Mouse (Mus musculus) CH12.LX (cell line): ENCODE measurements around the gene Sh3rf3. TPM values are rescaled to one million over a fixed set of nuclear protein-coding genes. Genes with fewer than 3 reads are reported as not detected.

ENCODE experiments used
- DNase-seq: peaks from one replicate; pipeline ENCODE4 v3.0.0-alpha.2; 2013; ENCODE audit errors: extremely low read depth
- H3K27ac ChIP-seq: 2 replicates; pipeline ENCODE4 v1.5.1; 2012; ENCODE audit warnings: low read depth, mild to moderate bottlenecking, control low read depth, moderate library complexity; ENCODE audit not compliant: insufficient read depth
- H3K27me3 ChIP-seq: replicated peaks from 2 replicates; pipeline ENCODE3; 2012; ENCODE audit warnings: inconsistent platforms
- H3K36me3 ChIP-seq, 2 experiments: replicated peaks in 1 of 2; 2 replicates each; pipeline versions ENCODE3 to v1.6.1; 2012; ENCODE audit warnings: inconsistent platforms in 1 of 2, low read length in 1 of 2, mild to moderate bottlenecking in 1 of 2, mixed read lengths in 1 of 2, moderate library complexity in 1 of 2; ENCODE audit not compliant: control insufficient read depth in 1 of 2, insufficient read depth in 1 of 2
- H3K4me1 ChIP-seq, 2 experiments: 2 replicates each; pipeline ENCODE4 v1.6.1; 2012; ENCODE audit warnings: inconsistent platforms in 1 of 2, moderate library complexity in 1 of 2; ENCODE audit not compliant: insufficient read depth in 2 of 2, control insufficient read depth in 1 of 2
- H3K4me2 ChIP-seq: 2 replicates; pipeline ENCODE4 v1.6.1; 2012; ENCODE audit warnings: low read depth, mild to moderate bottlenecking, control low read depth; ENCODE audit not compliant: poor library complexity, insufficient read depth, severe bottlenecking
- H3K4me3 ChIP-seq, 3 experiments: fragments of 150-350 bp in 1 of 3; sonication (generic) in 1 of 3; replicated peaks in 1 of 3; 2 replicates each; pipeline versions ENCODE3 to v1.5.1; 2011 to 2012; ENCODE audit warnings: low read depth in 2 of 3, low read length in 2 of 3, mild to moderate bottlenecking in 2 of 3, moderate library complexity in 2 of 3, control low read depth in 1 of 3, improper control_type of control experiment in 1 of 3, inconsistent platforms in 1 of 3, mixed read lengths in 1 of 3; ENCODE audit not compliant: poor library complexity in 1 of 3
- H3K79me2 ChIP-seq: replicated peaks from 2 replicates; pipeline ENCODE4 v1.6.1; 2012; ENCODE audit warnings: mild to moderate bottlenecking, moderate library complexity; ENCODE audit not compliant: control insufficient read depth, poor library complexity, insufficient read depth, severe bottlenecking; ENCODE audit errors: extremely low read depth
- H3K9ac ChIP-seq: 2 replicates; pipeline ENCODE4 v1.6.1; 2012; ENCODE audit warnings: low read depth, mild to moderate bottlenecking, control low read depth, moderate library complexity; ENCODE audit not compliant: insufficient read depth
- H3K9me3 ChIP-seq: replicated peaks from 2 replicates; pipeline ENCODE3; 2012; ENCODE audit warnings: low read length, inconsistent platforms, mixed read lengths
- BHLHE40 ChIP-seq: IDR thresholded peaks from 2 replicates; pipeline ENCODE4 v1.6.1; 2011; ENCODE audit warnings: mild to moderate bottlenecking, low read depth, low read length, improper control_type of control experiment
- CHD1 ChIP-seq: IDR thresholded peaks from 2 replicates; pipeline ENCODE4 v1.6.1; 2012; ENCODE audit warnings: low read depth, low read length, improper control_type of control experiment, inconsistent platforms
- E2F4 ChIP-seq: IDR thresholded peaks from 2 replicates; pipeline ENCODE4 v1.6.1; 2011; ENCODE audit warnings: low read depth, low read length, improper control_type of control experiment; ENCODE audit not compliant: insufficient replicate concordance
- EP300 ChIP-seq: IDR thresholded peaks from 2 replicates; pipeline ENCODE4 v1.6.1; 2011; ENCODE audit warnings: low read length, improper control_type of control experiment
- GABPA ChIP-seq: IDR thresholded peaks from 2 replicates; pipeline ENCODE4 v1.6.1; 2012; ENCODE audit warnings: low read depth, low read length, improper control_type of control experiment, inconsistent platforms; ENCODE audit not compliant: insufficient replicate concordance
- IRF4 ChIP-seq: IDR thresholded peaks from 2 replicates; pipeline ENCODE4 v1.6.1; 2014; ENCODE audit warnings: low read depth, mild to moderate bottlenecking, inconsistent platforms, low read length, improper control_type of control experiment
- MAX ChIP-seq: IDR thresholded peaks from 2 replicates; pipeline ENCODE4 v1.6.1; 2011; ENCODE audit warnings: low read length, improper control_type of control experiment
- MEF2A ChIP-seq: IDR thresholded peaks from 2 replicates; pipeline ENCODE4 v1.6.1; 2014; ENCODE audit warnings: low read depth, mild to moderate bottlenecking, inconsistent platforms, low read length, improper control_type of control experiment, borderline replicate concordance
- MXI1 ChIP-seq: IDR thresholded peaks from 2 replicates; pipeline ENCODE4 v1.6.1; 2011; ENCODE audit warnings: mild to moderate bottlenecking, low read depth, low read length, improper control_type of control experiment
- MYC ChIP-seq: IDR thresholded peaks from 2 replicates; pipeline ENCODE4 v1.6.1; 2011; ENCODE audit warnings: low read depth, mild to moderate bottlenecking, improper control_type of control experiment, low read length
- POLR2A ChIP-seq: IDR thresholded peaks from 2 replicates; pipeline ENCODE4 v1.6.1; 2011; ENCODE audit warnings: low read depth, mild to moderate bottlenecking, improper control_type of control experiment, low read length
- RAD21 ChIP-seq: IDR thresholded peaks from 2 replicates; pipeline ENCODE4 v1.6.1; 2011; ENCODE audit warnings: low read depth, mild to moderate bottlenecking, low read length, improper control_type of control experiment, moderate library complexity
- RCOR1 ChIP-seq: conservative IDR thresholded peaks from 2 replicates; pipeline ENCODE4 v1.6.1; 2012; ENCODE audit warnings: low read depth, mild to moderate bottlenecking, inconsistent platforms, low read length, improper control_type of control experiment
- SIN3A ChIP-seq: IDR thresholded peaks from 2 replicates; pipeline ENCODE4 v1.6.1; 2012; ENCODE audit warnings: low read length, improper control_type of control experiment, inconsistent platforms
- SMC3 ChIP-seq: IDR thresholded peaks from 2 replicates; pipeline ENCODE4 v1.6.1; 2011; ENCODE audit warnings: low read depth, low read length, improper control_type of control experiment
- USF2 ChIP-seq: conservative IDR thresholded peaks from 2 replicates; pipeline ENCODE4 v1.6.1; 2011; ENCODE audit warnings: low read depth, low read length, improper control_type of control experiment
- ZC3H11A ChIP-seq: IDR thresholded peaks from 2 replicates; pipeline ENCODE4 v1.6.1; 2012; ENCODE audit warnings: low read depth, mild to moderate bottlenecking, inconsistent platforms, low read length, improper control_type of control experiment
- ZKSCAN1 ChIP-seq: IDR thresholded peaks from 2 replicates; pipeline ENCODE4 v1.6.1; 2012; ENCODE audit warnings: low read depth, inconsistent platforms, low read length, improper control_type of control experiment, borderline replicate concordance
- ZNF384 ChIP-seq: IDR thresholded peaks from 2 replicates; pipeline ENCODE4 v1.6.1; 2012; ENCODE audit warnings: low read depth, low read length, improper control_type of control experiment, inconsistent platforms
- dilution Hi-C: fragments of 300-500 bp; cut with MboI; formaldehyde crosslinking; loops from 2 replicates; pipeline ENCODE4 v1.14.3; 2020; ENCODE audit warnings: low sequenced_read_pairs; ENCODE audit not compliant: extremely low pct_unique_long_range_greater_than_20kb, extremely low pct_ligation_motif_present
- in situ Hi-C: fragments of 300-500 bp; cut with MboI; formaldehyde crosslinking; loops from 3 replicates; pipeline ENCODE4 v1.14.3; 2019; ENCODE audit warnings: low sequenced_read_pairs, low pct_ligation_motif_present, low pct_unique_long_range_greater_than_20kb, mixed read lengths
- polyA plus RNA-seq: library from polyadenylated mRNA; unstranded; fragments of >175 nt; gene quantifications from 2 replicates; pipeline ENCODE4 v1.2.1, GENCODE M21; 2012; ENCODE audit warnings: low read depth; ENCODE audit not compliant: insufficient read length
- total RNA-seq, 2 experiments: library from RNA; depleted of rRNA; stranded (reverse); fragments of 300-350 nt in 1 of 2; fragments of >200 nt in 1 of 2; gene quantifications; 2 replicates each; pipeline ENCODE4 v1.2.3; 2012 to 2014

Gene Sh3rf3
- total and polyA plus RNA-seq, 3 experiments: 0.13 to 0.64 TPM; not detected in 1

DNA sequence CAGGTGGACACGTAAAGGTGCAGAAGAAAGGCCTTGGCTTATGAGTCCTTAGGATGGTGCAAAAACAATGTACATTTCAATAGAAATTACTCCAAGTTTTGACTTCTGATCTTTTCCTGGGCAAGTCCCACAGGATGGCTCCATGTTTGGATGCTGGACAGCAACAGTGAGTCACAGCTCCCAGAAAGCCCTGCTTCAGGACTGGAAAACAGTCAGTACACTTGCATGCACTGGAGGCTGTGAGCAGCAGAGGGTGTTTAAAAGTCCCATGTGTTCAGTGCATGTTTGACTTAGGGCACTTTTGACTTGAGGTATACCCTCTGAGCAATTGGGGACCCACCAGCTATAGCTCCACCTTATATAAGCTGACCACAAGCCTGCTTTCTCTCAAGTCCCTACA is 56.7 kb downstream of the Sh3rf3 start:
- no peak overlapping the region for H3K27ac ChIP-seq
- in situ Hi-C loops: no loop called here
- H3K4me1 ChIP-seq: no peaks in the 10 kb centered on the region
- H3K9me3 ChIP-seq: no peaks in the 10 kb centered on the region
- dilution Hi-C loops: no loop called here
- no peaks in the 10 kb centered on the region for H3K79me2 ChIP-seq
- H3K4me3 ChIP-seq: no peak overlapping the region
- peaks cover 31% of the 10 kb centered on the region for H3K27me3 ChIP-seq
- H3K4me2 ChIP-seq: no peak overlapping the region
- no peaks in the 10 kb centered on the region for H3K36me3 ChIP-seq
- no peak overlapping the region for H3K9ac ChIP-seq
- DNase-seq: no peak
- TF ChIP-seq ZC3H11A (no peak), IRF4 (no peak), MYC (no peak), ZNF384 (no peak), BHLHE40 (no peak), USF2 (no peak), EP300 (no peak), RAD21 (no peak), GABPA (no peak), MXI1 (no peak)

DNA sequence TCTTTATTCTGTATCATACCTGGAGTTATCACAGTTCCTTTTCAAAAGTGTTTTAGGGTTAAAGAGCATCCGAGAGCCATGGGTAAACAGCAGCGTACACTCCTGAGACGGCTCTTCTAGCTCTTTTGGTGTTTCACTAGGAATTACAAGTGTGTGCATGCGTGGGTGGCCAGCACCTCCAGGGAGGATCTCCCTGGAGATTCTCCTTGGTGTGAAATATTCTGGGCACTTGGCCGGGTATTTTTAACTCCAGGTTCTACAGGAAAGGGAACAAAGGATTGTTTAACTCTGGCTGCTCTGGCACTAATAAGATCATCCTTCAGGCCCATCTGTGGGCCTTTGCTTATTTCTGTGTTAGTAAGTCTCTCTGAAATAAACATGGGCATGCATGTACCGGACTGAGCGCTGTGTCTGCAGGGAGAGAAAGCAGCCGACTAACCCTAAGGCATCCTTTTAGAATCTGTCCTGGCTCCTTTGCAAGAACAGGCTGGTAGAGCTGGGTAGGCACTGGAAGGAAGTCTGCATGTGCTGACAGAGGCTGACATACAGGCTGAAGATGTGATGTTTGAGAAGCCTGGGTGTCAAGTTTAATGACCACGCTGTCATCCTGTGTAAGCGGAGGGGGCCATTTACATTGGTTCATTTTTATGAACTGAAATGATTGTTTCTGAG is 58.1 kb downstream of the Sh3rf3 start:
- Histone ChIP-seq H3K4me1 (no peaks in the 10 kb centered on the region), H3K36me3 (no peaks in the 10 kb centered on the region), H3K4me3 (no peak overlapping the region), H3K27me3 (peaks cover 31% of the 10 kb centered on the region), H3K4me2 (no peak overlapping the region), H3K79me2 (no peaks in the 10 kb centered on the region), H3K27ac (no peak overlapping the region), H3K9me3 (no peaks in the 10 kb centered on the region), H3K9ac (no peak overlapping the region)
- in situ Hi-C loops (no loop called here), dilution Hi-C loops (no loop called here)
- no peak for DNase-seq
- TF ChIP-seq MXI1 (no peak), E2F4 (no peak), MAX (no peak)

DNA sequence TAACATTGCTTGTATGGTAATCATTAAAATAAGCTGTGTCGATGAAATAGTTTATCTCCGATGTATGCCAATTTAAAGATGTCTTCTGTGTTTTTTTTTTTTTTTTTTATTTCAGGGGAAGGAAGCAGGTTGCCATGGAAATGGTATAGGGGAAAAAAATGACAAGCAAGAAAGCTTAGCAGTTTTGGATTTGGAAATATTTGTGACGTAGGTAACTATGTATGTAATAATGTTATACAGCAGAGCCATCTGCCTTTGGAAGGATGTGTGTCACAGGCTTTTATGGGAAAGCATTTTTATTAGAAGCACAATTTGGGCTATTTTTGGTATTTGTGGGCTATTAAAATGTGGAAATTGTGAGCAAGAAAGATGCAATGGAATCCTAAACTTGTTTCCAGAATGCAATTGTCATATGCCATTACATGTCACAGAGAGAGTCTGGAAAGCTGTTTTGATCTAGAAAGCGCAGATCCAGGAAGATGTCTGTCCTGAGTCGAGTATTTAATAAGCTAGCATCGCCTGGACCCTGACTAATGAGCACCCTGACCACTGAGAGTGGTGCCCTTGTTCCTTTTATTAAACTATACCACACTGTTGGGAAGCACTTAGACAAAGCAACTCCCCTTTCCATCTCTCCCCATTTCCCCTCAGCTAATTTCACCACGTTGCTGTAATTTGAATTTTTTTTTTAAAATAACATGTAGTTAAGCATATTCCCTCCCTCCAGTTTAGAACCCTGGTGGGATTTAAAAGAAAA is 58.8 kb downstream of the Sh3rf3 start:
- H3K27ac ChIP-seq: no peak overlapping the region
- TF ChIP-seq MAX: no peak
- TF ChIP-seq BHLHE40: no peak
- TF ChIP-seq ZKSCAN1: no peak
- no peak for TF ChIP-seq MEF2A
- no peak for TF ChIP-seq RCOR1
- TF ChIP-seq SMC3: no peak
- TF ChIP-seq POLR2A: no peak
- TF ChIP-seq ZNF384: no peak
- TF ChIP-seq CHD1: no peak
- TF ChIP-seq USF2: no peak
- TF ChIP-seq SIN3A: no peak
- TF ChIP-seq, all 38 proteins: peak for 0
- Histone ChIP-seq H3K4me1 (no peaks in the 10 kb centered on the region), H3K36me3 (no peaks in the 10 kb centered on the region), H3K9me3 (no peaks in the 10 kb centered on the region), H3K27me3 (peaks cover 34% of the 10 kb centered on the region), H3K4me3 (no peak overlapping the region), H3K79me2 (no peaks in the 10 kb centered on the region), H3K4me2 (no peak overlapping the region), H3K9ac (no peak overlapping the region)
- in situ Hi-C loops: no loop called here
- DNase-seq: no peak
- dilution Hi-C loops: no loop called here
